Mouse (Mus musculus) mouse embryonic stem cell (cell line): ENCODE results near the gene Gtf2h4.

Experiments used
- in situ Hi-C, 2 experiments: fragments of 300-500 bp; cut with MboI; formaldehyde crosslinking; loops; 1 replicate in 1 of 2; 3 replicates in 1 of 2; pipeline ENCODE4 v1.14.3; 2019 to 2020; ENCODE audit warnings: low sequenced_read_pairs in 2 of 2, low pct_unique_long_range_greater_than_20kb in 1 of 2, mixed read lengths in 1 of 2; ENCODE audit not compliant: unreplicated experiment in 1 of 2

Gene Gtf2h4

GRCm38 (mm10) chr17:35673416-35674035 lies at the start of gene Gtf2h4:
TSS of gene Gtf2h4 (minus strand) at chr17:35673739.
- in situ Hi-C loops = no loop called here

- in situ Hi-C loops = no loop called here
Measured at GRCm38 (mm10) chr17:35721676-35722075, 48.1 kb upstream of the Gtf2h4 start.

- in situ Hi-C loops = no loop called here
Measured at GRCm38 (mm10) chr17:35720340-35720727, 46.8 kb upstream of the Gtf2h4 start.

GRCm38 (mm10) chr17:35719616-35720339 lies 46.2 kb upstream of the Gtf2h4 start:
- in situ Hi-C loops = no loop called here

GRCm38 (mm10) chr17:35717080-35717479 lies 43.5 kb upstream of the Gtf2h4 start:
- in situ Hi-C loops = no loop called here

GRCm38 (mm10) chr17:35716114-35716513 lies 42.6 kb upstream of the Gtf2h4 start:
- in situ Hi-C loops = no loop called here

- in situ Hi-C loops = no loop called here
Measured at GRCm38 (mm10) chr17:35710705-35711347, 37.3 kb upstream of the Gtf2h4 start.

GRCm38 (mm10) chr17:35708611-35709010 lies 35.1 kb upstream of the Gtf2h4 start:
- in situ Hi-C loops = no loop called here

GRCm38 (mm10) chr17:35707929-35708328 lies 34.4 kb upstream of the Gtf2h4 start:
- in situ Hi-C loops = no loop called here

GRCm38 (mm10) chr17:35705836-35706235 lies 32.3 kb upstream of the Gtf2h4 start:
- in situ Hi-C loops = no loop called here

- in situ Hi-C loops = no loop called here
Measured at GRCm38 (mm10) chr17:35704621-35705464, 31.3 kb upstream of the Gtf2h4 start, which contains the start of gene Ddr1. TSS of gene Ddr1 (minus strand) at chr17:35704621.

- in situ Hi-C loops = no loop called here
Measured at GRCm38 (mm10) chr17:35703751-35704271, 30.3 kb upstream of the Gtf2h4 start.

GRCm38 (mm10) chr17:35703065-35703464 lies 29.5 kb upstream of the Gtf2h4 start:
- in situ Hi-C loops = no loop called here

- in situ Hi-C loops = no loop called here
Measured at GRCm38 (mm10) chr17:35702605-35703004, 29.1 kb upstream of the Gtf2h4 start.

- in situ Hi-C loops = no loop called here
Measured at GRCm38 (mm10) chr17:35701978-35702461, 28.5 kb upstream of the Gtf2h4 start.

GRCm38 (mm10) chr17:35701203-35701977 lies 27.9 kb upstream of the Gtf2h4 start:
- in situ Hi-C loops = no loop called here

- in situ Hi-C loops = no loop called here
Measured at GRCm38 (mm10) chr17:35700371-35700961, 26.9 kb upstream of the Gtf2h4 start.
